Mouse (Mus musculus) testis, adult 2 months (tissue): ENCODE measurements around the gene Slc10a1.

Experiments used
- CTCF ChIP-seq: fragments of 200-500 bp; IDR thresholded peaks from 2 replicates; pipeline ENCODE4 v1.5.1; 2012; ENCODE audit warnings: low read depth, mild to moderate bottlenecking, inconsistent platforms, low read length, moderate library complexity; ENCODE audit not compliant: control insufficient read depth, insufficient read depth, insufficient replicate concordance
- POLR2A ChIP-seq: fragments of 200-500 bp; IDR thresholded peaks from 2 replicates; pipeline ENCODE4 v1.6.1; 2012; ENCODE audit warnings: low read depth, mild to moderate bottlenecking, inconsistent platforms, low read length, moderate library complexity; ENCODE audit not compliant: control insufficient read depth

DNA sequence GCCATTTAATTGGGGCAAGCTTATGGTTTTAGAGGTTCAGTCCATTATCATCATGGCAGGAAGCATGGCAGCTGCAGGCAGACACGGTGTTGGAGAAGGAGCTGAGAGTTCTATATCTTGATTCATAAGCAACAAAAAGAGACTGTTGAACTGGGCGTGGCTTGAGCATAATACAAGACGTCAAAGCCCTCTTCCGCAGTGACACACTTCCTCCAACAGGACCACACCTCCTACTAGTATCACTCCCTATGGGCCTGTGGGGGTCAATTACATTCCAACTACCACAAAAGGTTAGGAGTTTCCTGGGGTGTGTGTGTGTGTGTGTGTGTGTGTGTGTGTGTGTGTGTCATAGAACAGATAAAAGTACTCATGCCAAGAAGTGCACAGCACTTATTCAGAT is 32.4 kb upstream of the Slc10a1 start:
- TF ChIP-seq CTCF (no peak), POLR2A (no peak)
